In genomic region chr7:125741271-125741703, GRCm38 (mm10) we compare ENCODE assay signal across 13 mouse cellular contexts. TPM values are rescaled to one million over a fixed set of nuclear protein-coding genes. Genes with fewer than 3 reads are reported as not detected.
A peak's percentile ranks its signal among the peaks of the same experiment; 100 is the strongest.
DNase-seq lines count a peak whose midpoint lies in the region; ATAC-seq and TF ChIP-seq lines count a peak whose summit lies in the region.
"Had no signal": no experiment of that assay in that cellular context is flagged by ENCODE, and none has a peak within 500 bp of the region (broad histone marks: within the 10 kb centered on the region; RNA-seq: fewer than 3 reads in every experiment).

No protein-coding gene starts in this region.

- WGBS in liver, postnatal 0 days (ENCODE audit: insufficient replicate concordance) = 21% methylated on average over 1 of the region's 1 CpGs
- 37% methylated on average over 1 of the region's 1 CpGs for WGBS in liver, embryonic 11.5 days
- WGBS in forebrain, embryonic 14.5 days = 57% methylated on average over 1 of the region's 1 CpGs

- H3K4me1 ChIP-seq in liver, postnatal 0 days (ENCODE audit: insufficient read depth) = peaks cover 17% of the 10 kb centered on the region
- H3K4me1 ChIP-seq in liver, embryonic 11.5 days (replicated peaks; ENCODE audit: control insufficient read depth, insufficient read depth, low read length) = no peaks in the 10 kb centered on the region
- H3K4me1 ChIP-seq in forebrain, embryonic 14.5 days (ENCODE audit: control insufficient read depth, insufficient read depth, low read length) = no peaks in the 10 kb centered on the region
- H3K4me1 ChIP-seq: limb, embryonic 15.5 days had no signal

- no peaks in the 10 kb centered on the region for H3K9me3 ChIP-seq in liver, postnatal 0 days (ENCODE audit: low read length)
- no peaks in the 10 kb centered on the region for H3K9me3 ChIP-seq in liver, embryonic 11.5 days (ENCODE audit: control insufficient read depth, low read length)
- H3K9me3 ChIP-seq in forebrain, embryonic 14.5 days (replicated peaks; ENCODE audit: control insufficient read depth, low read length) = no peaks in the 10 kb centered on the region
- H3K9me3 ChIP-seq: hindbrain, embryonic 12.5 days; limb, embryonic 15.5 days had no signal

- no peak for TF ChIP-seq EP300 in liver, postnatal 0 days (IDR thresholded peaks at IDR 0.05; ENCODE audit: low read depth)

- ATAC-seq in liver, postnatal 0 days = peak; percentile 71
- ATAC-seq in liver, embryonic 11.5 days (replicated peaks; ENCODE audit: low FRiP score) = no peak
- no peak for ATAC-seq in forebrain, embryonic 14.5 days
- ATAC-seq: intestine, postnatal 0 days had no signal

- no peaks in the 10 kb centered on the region for H3K36me3 ChIP-seq in liver, postnatal 0 days (replicated peaks; ENCODE audit: insufficient read depth, low read length)
- no peaks in the 10 kb centered on the region for H3K36me3 ChIP-seq in liver, embryonic 11.5 days (ENCODE audit: control insufficient read depth, insufficient read depth, low read length)
- no peaks in the 10 kb centered on the region for H3K36me3 ChIP-seq in forebrain, embryonic 14.5 days (ENCODE audit: control insufficient read depth, insufficient read depth, low read length)
- H3K36me3 ChIP-seq: hindbrain, embryonic 12.5 days; limb, embryonic 15.5 days had no signal

- no peak overlapping the region for H3K4me3 ChIP-seq in liver, postnatal 0 days (ENCODE audit: low read depth, low read length)
- H3K4me3 ChIP-seq in liver, embryonic 11.5 days (ENCODE audit: low read depth, low read length) = no peak overlapping the region
- H3K4me3 ChIP-seq in forebrain, embryonic 14.5 days (ENCODE audit: low read depth, low read length) = no peak overlapping the region
- H3K4me3 ChIP-seq: hindbrain, embryonic 12.5 days; limb, embryonic 15.5 days had no signal

- DNase-seq in adrenal gland, postnatal 14 days = peak; percentile 58
- no peak for DNase-seq in adrenal gland, postnatal 25 days
- DNase-seq in liver, postnatal 0 days = no peak
- DNase-seq in liver, embryonic 11.5 days (ENCODE audit: low spot score) = no peak
- peak; percentile 67 to 82 for DNase-seq in kidney, postnatal 25 days
- DNase-seq in lung, postnatal 4 days = peak; percentile 30 to 74
- no peak for DNase-seq in retina, postnatal 1 day
- DNase-seq in forebrain, embryonic 14.5 days (ENCODE audit: low spot score) = no peak
- DNase-seq: cerebellum, postnatal 10 days had no signal

- no peak overlapping the region for H3K4me2 ChIP-seq in liver, postnatal 0 days (ENCODE audit: low read depth, low read length)
- H3K4me2 ChIP-seq in liver, embryonic 11.5 days = no peak overlapping the region
- H3K4me2 ChIP-seq in forebrain, embryonic 14.5 days (ENCODE audit: low read length) = no peak overlapping the region
- H3K4me2 ChIP-seq: hindbrain, embryonic 12.5 days; limb, embryonic 15.5 days; midbrain, embryonic 11.5 days had no signal

- no peak overlapping the region for H3K9ac ChIP-seq in liver, postnatal 0 days (replicated peaks)
- H3K9ac ChIP-seq in liver, embryonic 11.5 days (ENCODE audit: low read depth, low read length) = no peak overlapping the region
- no peak overlapping the region for H3K9ac ChIP-seq in forebrain, embryonic 14.5 days (ENCODE audit: low read length)
- H3K9ac ChIP-seq: hindbrain, embryonic 12.5 days; limb, embryonic 15.5 days had no signal

- peak overlapping the region; percentile 61 for H3K27ac ChIP-seq in liver, postnatal 0 days (ENCODE audit: low read depth)
- no peak overlapping the region for H3K27ac ChIP-seq in liver, embryonic 11.5 days (ENCODE audit: low read depth, low read length)
- no peak overlapping the region for H3K27ac ChIP-seq in forebrain, embryonic 14.5 days (ENCODE audit: low read depth, low read length)
- H3K27ac ChIP-seq: hindbrain, embryonic 12.5 days; limb, embryonic 15.5 days had no signal

- TF ChIP-seq CTCF in liver, postnatal 0 days (IDR thresholded peaks at IDR 0.05; ENCODE audit: low read depth) = no peak

- H3K27me3 ChIP-seq in liver, postnatal 0 days (ENCODE audit: insufficient read depth, low read length) = no peaks in the 10 kb centered on the region
- no peaks in the 10 kb centered on the region for H3K27me3 ChIP-seq in liver, embryonic 11.5 days (replicated peaks; ENCODE audit: control insufficient read depth, insufficient read depth, low read length)
- H3K27me3 ChIP-seq in forebrain, embryonic 14.5 days (replicated peaks; ENCODE audit: control insufficient read depth, insufficient read depth, low read length) = no peaks in the 10 kb centered on the region
- H3K27me3 ChIP-seq: hindbrain, embryonic 12.5 days; limb, embryonic 15.5 days had no signal

RNA-seq across cellular contexts. Expression of gene D430042O09Rik, which starts 33.6 kb away (rescaled TPM):
- total RNA-seq in adrenal gland, postnatal 14 days (2021) = 16.6 and 16.7 TPM in 2 replicates
- total RNA-seq in adrenal gland, postnatal 25 days (2021) = 27.3 and 37.0 TPM in 2 replicates
- 1.2 and 1.3 TPM in 2 replicates for polyA plus RNA-seq in liver, postnatal 0 days (2015; fragmentation: Nextera tagmentation; extraction: Ambion mirVana)
- 4.9 and 6.6 TPM in 2 replicates for polyA plus RNA-seq in liver, embryonic 11.5 days (2014; fragmentation: Nextera tagmentation; extraction: Ambion mirVana)
- 5.3 and 7.3 TPM in 2 replicates for polyA plus RNA-seq in forebrain, embryonic 14.5 days (2014; fragmentation: Nextera tagmentation; extraction: Ambion mirVana)

RNA-seq across cellular contexts. Expression of gene Gtf3c1, which starts 33.7 kb away (rescaled TPM):
- total RNA-seq in adrenal gland, postnatal 14 days (2021) = 61.0 and 66.2 TPM in 2 replicates
- 80.2 and 89.2 TPM in 2 replicates for total RNA-seq in adrenal gland, postnatal 25 days (2021)
- 3.3 and 4.8 TPM in 2 replicates for polyA plus RNA-seq in liver, postnatal 0 days (2015; fragmentation: Nextera tagmentation; extraction: Ambion mirVana)
- polyA plus RNA-seq in liver, embryonic 11.5 days (2014; fragmentation: Nextera tagmentation; extraction: Ambion mirVana) = 28.3 and 28.8 TPM in 2 replicates
- 33.5 and 41.0 TPM in 2 replicates for polyA plus RNA-seq in forebrain, embryonic 14.5 days (2014; fragmentation: Nextera tagmentation; extraction: Ambion mirVana)

Comparison
In these comparisons a context has a peak if more than half of its experiments do, and no peak if none do; other contexts are left out.
1. DNase-seq: peak in adrenal gland, postnatal 14 days (single experiment), kidney, postnatal 25 days (2 of 2) and lung, postnatal 4 days (2 of 2); none in adrenal gland, postnatal 25 days (single experiment), liver, postnatal 0 days (single experiment), liver, embryonic 11.5 days (single experiment), retina, postnatal 1 day (single experiment) and forebrain, embryonic 14.5 days (single experiment).